Mouse (Mus musculus) lung, postnatal 0 days (tissue): ENCODE data around the gene Tpbgl.

Experiments used
- CTCF ChIP-seq: IDR thresholded peaks from 2 replicates; pipeline ENCODE4 v1.5.1; 2016; ENCODE audit warnings: antibody characterized with exemption, mild to moderate bottlenecking
- EP300 ChIP-seq: IDR thresholded peaks from 2 replicates; pipeline ENCODE4 v1.6.1; 2016; ENCODE audit warnings: antibody characterized with exemption, mild to moderate bottlenecking, control low read depth

GRCm38 (mm10) chr7:99606766-99607165, 20.1 kb downstream of the Tpbgl start:
- TF ChIP-seq CTCF (no peak), EP300 (no peak)
